Mouse (Mus musculus): ENCODE results near the gene Kif1b. TPM values are rescaled to one million over a fixed set of nuclear protein-coding genes. Genes with fewer than 3 reads are reported as not detected.

Gene Kif1b
- total and polyA plus RNA-seq, 3 experiments: 10.0 to 27.6 (median 17.0) TPM

- in situ Hi-C loops (cut with MboI; ENCODE audit: low pct_ligation_motif_present, low pct_unique_long_range_greater_than_20kb, low sequenced_read_pairs) (no loop called here), dilution Hi-C loops (cut with MboI; ENCODE audit: extremely low pct_ligation_motif_present, extremely low pct_unique_long_range_greater_than_20kb, low sequenced_read_pairs) (no loop called here)
- DNase-seq (ENCODE audit: extremely low read depth): no peak
- H3K4me2 ChIP-seq (ENCODE audit: insufficient read depth, low read depth, poor library complexity, severe bottlenecking): no peak overlapping the region
- no peaks in the 10 kb centered on the region for H3K79me2 ChIP-seq (replicated peaks; ENCODE audit: control insufficient read depth, extremely low read depth, insufficient read depth, poor library complexity, severe bottlenecking)
- peaks cover 36 to 67% of the 10 kb centered on the region in 2 experiments for H3K36me3 ChIP-seq (replicated peaks in 1 of 2; ENCODE audit: control insufficient read depth in 1 of 2, insufficient read depth in 1 of 2, low read length in 1 of 2)
- H3K27me3 ChIP-seq (replicated peaks): no peaks in the 10 kb centered on the region
- TF ChIP-seq RAD21 (IDR thresholded peaks at IDR 0.05; ENCODE audit: low read depth, low read length) (no peak), POLR2AphosphoS2 (IDR thresholded peaks at IDR 0.05; ENCODE audit: low read depth, low read length) (no peak), NELFE (IDR thresholded peaks at IDR 0.05; ENCODE audit: low read depth, low read length) (no peak), TBP (conservative IDR thresholded peaks at IDR 0.05; ENCODE audit: low read depth, low read length) (no peak), ZMIZ1 (IDR thresholded peaks at IDR 0.05; ENCODE audit: low read depth, low read length) (no peak), HCFC1 (IDR thresholded peaks at IDR 0.05; ENCODE audit: low read depth, low read length) (no peak), IRF4 (IDR thresholded peaks at IDR 0.05; ENCODE audit: low read depth, low read length) (no peak), ETS1 (conservative IDR thresholded peaks at IDR 0.05; ENCODE audit: low read depth, low read length) (no peak)
- H3K9me3 ChIP-seq (replicated peaks; ENCODE audit: low read length): peaks cover 10% of the 10 kb centered on the region
- no peak overlapping the region for H3K9ac ChIP-seq (ENCODE audit: insufficient read depth, low read depth)
- H3K27ac ChIP-seq (ENCODE audit: insufficient read depth, low read depth): no peak overlapping the region
- peaks cover 12 to 24% of the 10 kb centered on the region in 2 experiments for H3K4me1 ChIP-seq (ENCODE audit: control insufficient read depth in 1 of 2, insufficient read depth in 2 of 2)
- no peak overlapping the region for H3K4me3 ChIP-seq (replicated peaks in 1 of 3; ENCODE audit: low read depth in 2 of 3, low read length in 2 of 3, poor library complexity in 1 of 3)
Observed at GRCm38 (mm10) chr4:149220481-149220880, 87.0 kb downstream of the Kif1b start.

DNA sequence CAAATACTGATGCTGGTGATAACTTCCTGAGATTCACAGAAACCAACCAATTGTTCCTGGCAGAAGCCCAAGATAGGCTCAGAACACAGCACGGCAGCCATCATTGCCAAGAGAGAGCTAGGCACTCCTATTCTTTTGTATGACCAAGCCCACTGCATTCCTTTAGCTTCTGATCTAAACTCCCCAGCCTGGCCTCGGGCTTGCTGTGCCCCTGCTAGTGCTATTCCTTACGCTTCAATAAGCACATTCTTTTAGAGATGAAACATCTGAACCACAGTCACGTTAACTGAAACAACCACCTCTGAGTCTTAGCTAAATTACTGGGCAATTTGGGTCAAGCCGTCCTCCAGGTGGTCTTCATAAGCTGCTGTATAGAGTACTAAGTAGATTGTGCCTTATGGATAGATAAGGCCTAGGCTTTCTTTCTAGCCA, 87.4 kb downstream of the Kif1b start:
- no peak for DNase-seq (ENCODE audit: extremely low read depth)
- dilution Hi-C loops (cut with MboI; ENCODE audit: extremely low pct_ligation_motif_present, extremely low pct_unique_long_range_greater_than_20kb, low sequenced_read_pairs): no loop called here
- H3K4me2 ChIP-seq (ENCODE audit: insufficient read depth, low read depth, poor library complexity, severe bottlenecking): no peak overlapping the region

DNA sequence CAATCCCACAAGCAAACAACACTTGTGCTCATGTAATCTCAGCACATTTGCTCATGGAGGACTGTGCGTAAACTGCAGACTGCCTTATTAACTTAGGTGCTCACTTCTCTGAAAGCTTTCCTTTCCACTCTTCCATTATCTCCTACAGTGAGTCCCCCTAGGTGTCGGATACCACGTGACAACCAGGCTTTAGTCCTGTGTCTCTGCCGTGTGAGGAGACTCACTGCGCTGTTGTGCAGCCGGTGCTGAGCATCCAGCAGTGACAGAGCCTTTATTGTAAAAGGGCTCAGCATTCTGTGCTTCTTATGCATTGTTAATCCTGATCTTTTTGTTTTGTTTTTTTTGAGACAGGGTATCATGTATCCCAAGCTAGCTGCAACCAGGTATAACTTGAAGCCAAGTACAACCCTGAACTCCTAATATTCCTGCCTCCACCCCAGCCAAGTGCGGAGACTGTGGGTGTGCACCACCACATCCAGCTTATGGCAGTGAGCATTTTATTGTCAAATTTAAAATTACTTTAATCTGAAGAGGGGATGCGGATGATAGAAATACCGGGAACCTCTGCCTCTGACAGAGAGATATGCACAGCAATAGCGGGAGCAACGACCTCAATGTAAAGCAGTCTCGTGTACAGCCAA, 88.0 kb downstream of the Kif1b start:
- Histone ChIP-seq H3K4me2 (ENCODE audit: insufficient read depth, low read depth, poor library complexity, severe bottlenecking) (no peak overlapping the region), H3K9me3 (replicated peaks; ENCODE audit: low read length) (peaks cover 10% of the 10 kb centered on the region), H3K4me3 (replicated peaks in 1 of 3; ENCODE audit: low read depth in 2 of 3, low read length in 2 of 3, poor library complexity in 1 of 3) (no peak overlapping the region), H3K4me1 (ENCODE audit: control insufficient read depth in 1 of 2, insufficient read depth in 2 of 2) (peaks cover 16 to 32% of the 10 kb centered on the region in 2 experiments), H3K36me3 (replicated peaks in 1 of 2; ENCODE audit: control insufficient read depth in 1 of 2, insufficient read depth in 1 of 2, low read length in 1 of 2) (peaks cover 36 to 63% of the 10 kb centered on the region in 2 experiments), H3K79me2 (replicated peaks; ENCODE audit: control insufficient read depth, extremely low read depth, insufficient read depth, poor library complexity, severe bottlenecking) (no peaks in the 10 kb centered on the region), H3K9ac (ENCODE audit: insufficient read depth, low read depth) (no peak overlapping the region), H3K27ac (ENCODE audit: insufficient read depth, low read depth) (peak overlapping the region; percentile 53), H3K27me3 (replicated peaks) (no peaks in the 10 kb centered on the region)
- no peak for DNase-seq (ENCODE audit: extremely low read depth)
- dilution Hi-C loops (cut with MboI; ENCODE audit: extremely low pct_ligation_motif_present, extremely low pct_unique_long_range_greater_than_20kb, low sequenced_read_pairs): no loop called here
- TF ChIP-seq JUN (IDR thresholded peaks at IDR 0.05; ENCODE audit: insufficient read depth, low read depth, low read length) (no peak), TCF12 (IDR thresholded peaks at IDR 0.05; ENCODE audit: low read depth, low read length) (no peak), EP300 (IDR thresholded peaks at IDR 0.05; ENCODE audit: low read length) (no peak), USF2 (conservative IDR thresholded peaks at IDR 0.05; ENCODE audit: low read depth, low read length) (no peak), MEF2A (IDR thresholded peaks at IDR 0.05; ENCODE audit: borderline replicate concordance, low read depth, low read length) (no peak), USF1 (IDR thresholded peaks at IDR 0.05; ENCODE audit: low read depth, low read length) (no peak), POLR2AphosphoS2 (IDR thresholded peaks at IDR 0.05; ENCODE audit: low read depth, low read length) (no peak)
- in situ Hi-C loops (cut with MboI; ENCODE audit: low pct_ligation_motif_present, low pct_unique_long_range_greater_than_20kb, low sequenced_read_pairs): no loop called here

More for the DNA sequence above, 87.4 kb downstream of the Kif1b start:
- no peaks in the 10 kb centered on the region for H3K27me3 ChIP-seq (replicated peaks)
- peaks cover 16 to 28% of the 10 kb centered on the region in 2 experiments for H3K4me1 ChIP-seq (ENCODE audit: control insufficient read depth in 1 of 2, insufficient read depth in 2 of 2)
- no peaks in the 10 kb centered on the region for H3K79me2 ChIP-seq (replicated peaks; ENCODE audit: control insufficient read depth, extremely low read depth, insufficient read depth, poor library complexity, severe bottlenecking)
- H3K36me3 ChIP-seq (replicated peaks in 1 of 2; ENCODE audit: control insufficient read depth in 1 of 2, insufficient read depth in 1 of 2, low read length in 1 of 2): peaks cover 36 to 63% of the 10 kb centered on the region in 2 experiments
- H3K9ac ChIP-seq (ENCODE audit: insufficient read depth, low read depth): no peak overlapping the region
- H3K4me3 ChIP-seq (replicated peaks in 1 of 3; ENCODE audit: low read depth in 2 of 3, low read length in 2 of 3, poor library complexity in 1 of 3): no peak overlapping the region
- in situ Hi-C loops (cut with MboI; ENCODE audit: low pct_ligation_motif_present, low pct_unique_long_range_greater_than_20kb, low sequenced_read_pairs): no loop called here
- H3K9me3 ChIP-seq (replicated peaks; ENCODE audit: low read length): peaks cover 10% of the 10 kb centered on the region
- H3K27ac ChIP-seq (ENCODE audit: insufficient read depth, low read depth): no peak overlapping the region
- TF ChIP-seq MAX (IDR thresholded peaks at IDR 0.05; ENCODE audit: low read length) (no peak), TCF12 (IDR thresholded peaks at IDR 0.05; ENCODE audit: low read depth, low read length) (no peak), ELF1 (IDR thresholded peaks at IDR 0.05; ENCODE audit: low read depth, low read length) (no peak), MAZ (IDR thresholded peaks at IDR 0.05; ENCODE audit: low read depth, low read length) (no peak), MXI1 (IDR thresholded peaks at IDR 0.05; ENCODE audit: low read depth, low read length) (no peak), E2F4 (IDR thresholded peaks at IDR 0.05; ENCODE audit: insufficient replicate concordance, low read depth, low read length) (no peak), ZKSCAN1 (IDR thresholded peaks at IDR 0.05; ENCODE audit: borderline replicate concordance, low read depth, low read length) (no peak), ZMIZ1 (IDR thresholded peaks at IDR 0.05; ENCODE audit: low read depth, low read length) (no peak), MAFK (IDR thresholded peaks at IDR 0.05; ENCODE audit: insufficient replicate concordance, low read length) (no peak), USF1 (IDR thresholded peaks at IDR 0.05; ENCODE audit: low read depth, low read length) (no peak), IRF4 (IDR thresholded peaks at IDR 0.05; ENCODE audit: low read depth, low read length) (no peak), MYC (IDR thresholded peaks at IDR 0.05; ENCODE audit: low read depth, low read length) (no peak)
